Mouse (Mus musculus) right cerebral cortex, postnatal 4 days (tissue): ENCODE results near the gene Olfr1054.
"Not testable (repeated sequence)": the region's sequence is repeated elsewhere in the genome, so short reads cannot be mapped to it uniquely, and the experiment has no call there.

ENCODE experiments used
- DNase-seq: peaks from one replicate; pipeline ENCODE4 v3.0.0-alpha.2; 2022

The Olfr1054 gene

DNA sequence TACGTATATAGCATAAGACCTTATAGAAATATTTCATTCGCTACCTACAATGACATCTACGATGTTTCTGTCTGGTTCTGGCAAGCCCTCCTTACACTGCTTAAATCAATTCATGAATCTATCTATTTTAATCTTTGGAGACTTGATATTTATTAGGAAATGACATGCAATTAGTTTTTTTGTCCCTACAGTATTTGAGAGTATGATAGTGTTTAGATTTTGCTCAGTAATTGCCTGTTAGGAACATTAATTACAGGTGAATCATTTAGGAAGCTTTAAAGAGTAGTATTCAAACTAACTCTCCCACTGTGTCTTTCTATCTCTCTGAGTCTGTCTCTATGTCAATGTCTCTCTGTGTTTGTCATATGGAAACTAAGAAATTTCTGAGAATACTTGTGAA is at the start of gene Olfr1054:
TSS of gene Olfr1054 (minus strand) at position 101 of the 400 bp plus-strand sequence.
- DNase-seq: no peak

DNA sequence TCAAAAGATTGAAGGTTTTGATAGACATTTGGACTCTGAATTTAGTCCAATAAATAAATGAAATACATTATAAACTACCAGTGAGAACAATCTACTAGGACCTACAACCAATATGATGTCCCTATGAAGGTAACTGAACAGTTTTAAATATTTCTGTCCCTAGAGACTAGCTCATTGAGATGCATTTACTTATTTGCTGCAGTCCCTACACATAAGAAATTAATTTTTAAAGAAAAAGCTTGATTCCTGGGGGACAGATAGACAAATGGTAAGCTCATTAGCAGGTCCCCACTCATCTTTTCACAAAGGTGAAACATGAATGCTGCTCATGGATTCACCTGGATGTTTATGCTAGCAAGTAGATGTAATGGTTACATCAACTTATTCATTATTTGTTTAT is 43.1 kb upstream of the Olfr1054 start, which contains the start of gene Olfr1057:
TSS of gene Olfr1057 (minus strand) at position 101 of the 400 bp plus-strand sequence.
- no peak for DNase-seq

GRCm38 (mm10) chr2:86366342-86366741 is 31.1 kb upstream of the Olfr1054 start:
- DNase-seq: not testable (repeated sequence)

GRCm38 (mm10) chr2:86362369-86362768 is 27.1 kb upstream of the Olfr1054 start, which contains the start of gene Olfr1056:
Gene Olfr1056 (minus strand): TSS chr2:86362469.
- DNase-seq: no peak

GRCm38 (mm10) chr2:86351751-86352150 is 16.5 kb upstream of the Olfr1054 start:
- DNase-seq: not testable (repeated sequence)

DNA sequence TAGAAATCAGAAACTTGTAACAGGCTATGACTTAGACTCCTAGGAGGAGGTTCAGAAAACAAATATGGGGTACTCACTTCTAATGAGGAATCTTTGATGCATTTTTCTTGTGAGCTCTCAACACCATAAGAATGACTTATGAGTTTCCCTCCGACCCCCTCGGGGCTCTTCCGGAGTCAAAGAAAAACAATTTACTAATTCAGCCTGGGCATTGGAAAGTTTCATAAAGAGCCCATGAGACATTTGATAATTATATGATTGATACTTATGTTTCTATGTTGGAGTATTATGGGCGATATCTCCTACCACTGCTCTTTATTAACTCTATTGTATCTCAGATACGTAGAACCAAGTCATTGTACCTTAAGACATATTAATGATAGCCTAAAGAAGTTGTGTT is 15.0 kb upstream of the Olfr1054 start, which contains the start of gene Olfr1055:
TSS of gene Olfr1055 (minus strand) at position 101 of the 400 bp plus-strand sequence.
- DNase-seq: no peak

GRCm38 (mm10) chr2:86315184-86315583 is 20.0 kb downstream of the Olfr1054 start, which contains the start of gene Olfr1053:
Gene Olfr1053 (minus strand): TSS chr2:86315284.
- no peak for DNase-seq

GRCm38 (mm10) chr2:86292155-86292554 is 43.1 kb downstream of the Olfr1054 start, which contains the start of gene Olfr1052:
Gene Olfr1052 (plus strand): TSS chr2:86292455.
- DNase-seq: no peak
